Mouse (Mus musculus): Measurements from ENCODE around the gene Hexdc. TPM values are rescaled to one million over a fixed set of nuclear protein-coding genes. Genes with fewer than 3 reads are reported as not detected.

Gene Hexdc
- 10 to 100 TPM; 12.7 to 15.1 TPM for total RNA-seq (2021)

- peak; percentile 96 to 97 for DNase-seq
- intact Hi-C loops (cut with DNase I): loop anchor here (5.0 kb wide), 1 partner anchor 142 kb away; the partner anchor contains the start of gene Sectm1b
These were observed at the start of gene Hexdc, which contains the start of gene Ogfod3 for GRCm38 (mm10) chr11:121204161-121205006. Gene Hexdc, plus strand, starts transcription at chr11:121204433. Gene Ogfod3, minus strand, starts transcription at chr11:121204711.

DNA sequence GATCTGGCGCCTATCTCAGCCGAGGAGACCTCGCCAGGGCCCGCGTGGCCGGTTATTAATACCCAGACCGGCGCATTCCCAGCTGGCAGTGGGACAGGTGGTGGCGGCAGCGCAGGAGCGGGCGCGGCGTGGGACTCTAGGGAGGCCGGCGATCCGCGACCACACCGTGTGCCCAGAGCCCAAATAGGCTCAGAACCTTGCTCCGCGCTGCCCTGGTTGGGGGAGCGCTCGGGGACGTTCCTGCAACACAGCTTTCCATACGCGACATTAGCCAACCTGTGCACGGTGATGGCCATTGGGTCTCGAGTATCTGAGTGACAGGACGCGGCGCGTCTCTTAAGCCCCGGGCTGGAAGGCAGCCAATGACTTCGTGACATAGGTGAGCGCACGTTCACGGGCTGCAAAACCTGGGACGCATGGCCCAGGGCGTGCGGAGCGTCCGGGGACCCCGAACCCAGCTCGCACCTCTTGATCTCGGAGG is 47.8 kb upstream of the Hexdc start:
- intact Hi-C loops (cut with DNase I): no loop called here
- DNase-seq: peak; percentile 75 to 77

- intact Hi-C loops (cut with DNase I): no loop called here
These were observed 44.3 kb upstream of the Hexdc start, which contains the start of gene Uts2r for GRCm38 (mm10) chr11:121159971-121160370. Gene Uts2r, plus strand, starts transcription at chr11:121160271.

GRCm38 (mm10) chr11:121160636-121161346 is 43.4 kb upstream of the Hexdc start:
- intact Hi-C loops (cut with DNase I): no loop called here

More at GRCm38 (mm10) chr11:121159971-121160370, 44.3 kb upstream of the Hexdc start, which contains the start of gene Uts2r:
- DNase-seq: no peak

DNA sequence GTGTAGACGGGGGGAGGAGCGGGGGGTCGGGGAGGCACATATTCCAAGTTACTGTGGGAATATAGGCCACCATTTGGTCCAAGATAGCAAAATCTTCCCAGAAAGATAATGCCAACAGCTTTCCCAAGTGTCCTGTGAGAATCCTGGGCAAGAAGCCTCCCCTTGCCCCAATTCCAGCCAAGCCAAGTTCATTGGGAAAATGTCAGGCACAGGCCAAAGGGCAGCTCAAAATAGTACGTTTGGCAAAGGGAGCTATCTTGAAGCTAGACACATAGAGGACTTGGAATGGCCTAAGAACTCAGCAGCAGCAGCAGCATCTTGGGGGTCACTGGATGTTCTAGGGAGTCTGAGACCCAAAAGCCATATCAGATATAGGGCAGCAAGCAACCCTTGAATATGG is 40.5 kb upstream of the Hexdc start:
- intact Hi-C loops (cut with DNase I): no loop called here

More at GRCm38 (mm10) chr11:121160636-121161346, 43.4 kb upstream of the Hexdc start:
- no peak for DNase-seq

DNA sequence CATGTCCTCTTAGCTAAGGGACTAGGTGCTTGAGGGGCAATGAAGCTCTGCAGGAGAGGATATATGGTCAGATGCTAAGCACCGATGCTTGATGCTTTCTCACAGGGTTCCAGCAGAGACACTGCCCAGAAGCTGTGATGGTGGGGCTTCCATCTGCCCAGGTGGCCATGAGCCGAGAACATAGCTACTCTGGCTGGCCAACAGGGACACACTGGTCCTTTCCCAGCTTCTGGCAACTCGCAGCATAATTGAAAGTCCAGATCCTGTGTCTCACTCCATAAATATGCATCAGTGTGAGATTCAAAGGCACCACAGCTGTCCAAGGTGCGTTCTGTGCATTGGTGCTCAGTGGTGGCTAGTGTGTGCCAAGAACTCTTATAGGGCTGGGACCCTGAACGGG is 31.0 kb upstream of the Hexdc start:
- no peak for DNase-seq
- intact Hi-C loops (cut with DNase I): no loop called here

More for the DNA sequence above, 40.5 kb upstream of the Hexdc start:
- DNase-seq: no peak

DNA sequence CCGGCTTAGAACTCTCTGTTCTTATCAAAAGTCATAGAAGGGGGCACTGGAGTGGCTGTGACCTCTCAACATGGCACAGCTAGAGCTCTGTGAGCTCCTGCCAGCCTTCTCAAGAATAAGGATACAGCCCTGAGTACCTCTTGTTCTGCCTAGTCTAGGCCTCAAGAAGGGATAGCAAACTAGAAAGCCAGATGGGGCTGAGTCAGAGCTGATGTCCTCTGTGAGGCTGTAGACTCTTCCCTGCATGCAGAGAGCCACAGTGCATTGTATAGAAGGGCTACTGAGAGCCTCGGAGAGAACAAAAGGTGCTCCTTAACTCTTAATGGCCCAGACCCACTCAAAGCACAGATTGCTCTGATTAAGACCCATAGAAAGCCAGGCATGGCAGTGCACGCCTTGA is 30.0 kb upstream of the Hexdc start:
- no peak for DNase-seq
- intact Hi-C loops (cut with DNase I): no loop called here

GRCm38 (mm10) chr11:121176285-121177270 is 27.7 kb upstream of the Hexdc start:
- DNase-seq: peak; percentile 49 to 73
- intact Hi-C loops (cut with DNase I): no loop called here

- peak; percentile 66 for DNase-seq
- intact Hi-C loops (cut with DNase I): no loop called here
These were observed 14.6 kb upstream of the Hexdc start for GRCm38 (mm10) chr11:121189681-121190080.

DNA sequence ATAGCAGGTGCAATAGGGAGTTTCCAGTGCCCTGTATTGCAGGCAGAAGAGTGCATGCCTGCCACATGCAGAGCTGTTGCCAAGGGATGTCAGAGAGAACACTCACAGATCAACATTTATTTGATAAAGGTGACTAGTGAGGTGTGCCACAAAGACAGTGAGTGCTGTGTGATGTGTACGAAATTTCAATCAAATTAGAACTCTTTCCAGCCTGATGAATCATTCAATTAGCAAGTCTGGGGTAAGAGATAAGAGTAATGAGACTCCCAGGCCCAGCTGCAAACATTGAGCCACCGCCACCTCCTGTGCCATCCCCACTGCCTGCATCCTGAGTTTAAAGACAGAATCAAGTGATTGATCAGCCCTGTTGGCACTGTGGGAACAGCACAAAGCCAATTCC is 11.5 kb upstream of the Hexdc start:
- intact Hi-C loops (cut with DNase I): no loop called here
- DNase-seq: no peak

DNA sequence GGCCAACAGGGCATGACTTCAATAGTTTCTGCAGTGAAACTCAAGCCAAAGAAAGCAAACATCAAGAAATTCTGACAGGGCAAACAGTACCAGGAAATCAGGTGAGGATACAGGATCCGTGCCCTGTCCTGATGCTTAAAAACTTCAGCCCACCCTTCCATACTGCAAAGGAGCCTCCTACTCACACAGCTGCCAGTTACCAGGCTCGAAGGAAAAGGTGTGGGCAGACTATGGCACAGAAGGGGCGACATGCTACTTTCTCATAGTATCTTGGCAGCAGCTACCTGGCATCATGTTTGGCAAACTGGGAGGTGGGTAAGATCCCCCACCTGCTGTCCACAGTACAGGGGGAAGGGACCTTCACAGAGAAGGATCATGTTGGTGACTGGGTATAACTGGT is 10.8 kb upstream of the Hexdc start:
- no peak for DNase-seq
- intact Hi-C loops (cut with DNase I): no loop called here

- intact Hi-C loops (cut with DNase I): no loop called here
- DNase-seq: no peak
These were observed 5.6 kb upstream of the Hexdc start for GRCm38 (mm10) chr11:121198622-121199021.

DNA sequence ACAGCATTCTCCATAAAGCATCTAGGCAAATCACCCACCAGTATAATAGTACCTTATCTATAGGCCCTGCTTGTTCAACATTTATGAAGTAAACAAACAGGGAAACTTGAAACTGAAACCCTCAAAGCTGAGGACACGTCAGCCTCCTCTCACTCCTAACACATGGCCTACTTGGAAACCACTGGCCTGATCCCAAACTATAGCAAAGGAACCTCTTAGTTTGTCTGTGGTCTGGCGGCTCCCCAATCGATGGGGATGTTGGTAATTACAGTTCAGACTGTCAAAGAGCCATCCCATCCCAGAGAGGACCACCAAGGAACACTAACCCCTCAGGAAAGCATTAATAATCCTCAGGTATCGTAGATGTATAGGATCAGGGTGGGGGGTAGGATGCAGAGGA is 4.4 kb upstream of the Hexdc start:
- intact Hi-C loops (cut with DNase I): loop anchor here (2.0 to 5.0 kb wide), 2 partner anchors 138 to 183 kb away; partner anchors contain the start of gene Sectm1b
- DNase-seq: no peak

DNA sequence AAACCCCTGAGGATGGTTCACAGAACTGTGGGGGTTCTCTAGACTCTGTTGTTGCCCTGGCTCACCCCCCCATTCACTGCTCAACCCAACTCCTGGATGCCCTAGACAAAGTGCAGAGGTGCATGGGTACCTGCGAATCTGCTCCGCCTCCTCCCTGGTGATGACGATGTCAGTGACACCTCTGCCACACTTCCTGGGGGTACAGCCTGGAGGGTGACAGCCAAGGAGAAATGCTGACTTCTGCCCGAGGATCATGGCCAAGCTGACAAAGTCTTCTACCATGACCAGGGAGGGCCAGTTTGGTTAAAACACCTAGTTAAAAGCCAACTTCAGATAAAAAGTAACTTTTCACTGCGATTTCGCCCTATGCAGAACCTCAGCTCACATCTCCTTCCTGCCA is 3.5 kb upstream of the Hexdc start:
- intact Hi-C loops (cut with DNase I): loop anchor here (2.0 to 5.0 kb wide), 2 partner anchors 138 to 184 kb away; partner anchors contain the start of gene Sectm1b
- DNase-seq: no peak

- peak; percentile 37 to 62 for DNase-seq
- intact Hi-C loops (cut with DNase I): loop anchor here (2.0 to 5.0 kb wide), 2 partner anchors 139 to 185 kb away; partner anchors contain the start of gene Sectm1b
These were observed 2.6 kb upstream of the Hexdc start for GRCm38 (mm10) chr11:121201436-121202198.

- no peak for DNase-seq
- intact Hi-C loops (cut with DNase I): loop anchor here (5.0 kb wide), 1 partner anchor 142 kb away; the partner anchor contains the start of gene Sectm1b
These were observed 423 bp upstream of the Hexdc start for GRCm38 (mm10) chr11:121203859-121204160.

- no peak for DNase-seq
- intact Hi-C loops (cut with DNase I): no loop called here
These were observed 12.6 kb downstream of the Hexdc start for GRCm38 (mm10) chr11:121216831-121217230.

GRCm38 (mm10) chr11:121219776-121220175 is 15.5 kb downstream of the Hexdc start:
- intact Hi-C loops (cut with DNase I): no loop called here
- DNase-seq: no peak

DNA sequence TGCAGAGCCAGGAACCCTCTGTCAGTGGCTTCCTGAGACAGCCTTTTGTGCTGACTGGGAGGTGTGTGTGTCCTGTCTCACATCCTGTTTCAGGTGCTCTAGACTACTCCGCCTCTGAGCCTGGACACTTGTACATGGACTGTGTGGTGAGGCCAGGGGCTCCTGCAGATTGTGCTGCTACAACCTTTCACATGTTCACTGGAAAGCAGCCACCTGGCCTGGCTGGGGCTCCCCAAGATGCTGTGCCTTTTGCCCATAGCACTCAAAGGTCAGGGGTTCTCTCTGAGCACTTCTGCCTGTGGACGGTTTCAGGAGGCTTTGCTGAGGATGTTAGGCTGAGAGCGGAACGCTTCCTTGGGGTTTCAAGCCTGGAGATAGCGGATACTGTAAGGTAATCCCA is 16.5 kb downstream of the Hexdc start:
- intact Hi-C loops (cut with DNase I): no loop called here
- no peak for DNase-seq

Data from heart, postnatal 10 days (tissue).